Mouse (Mus musculus) CH12.LX (cell line): ENCODE measurements around the gene Iqsec3. TPM values are rescaled to one million over a fixed set of nuclear protein-coding genes. Genes with fewer than 3 reads are reported as not detected.
"Not testable (repeated sequence)": the region's sequence is repeated elsewhere in the genome, so short reads cannot be mapped to it uniquely, and the experiment has no call there.

Experiments
- DNase-seq: peaks from one replicate; pipeline ENCODE4 v3.0.0-alpha.2; 2013; ENCODE audit errors: extremely low read depth
- H3K27ac ChIP-seq: 2 replicates; pipeline ENCODE4 v1.5.1; 2012; ENCODE audit warnings: low read depth, mild to moderate bottlenecking, control low read depth, moderate library complexity; ENCODE audit not compliant: insufficient read depth
- H3K27me3 ChIP-seq: replicated peaks from 2 replicates; pipeline ENCODE3; 2012; ENCODE audit warnings: inconsistent platforms
- H3K36me3 ChIP-seq, 2 experiments: replicated peaks in 1 of 2; 2 replicates each; pipeline versions ENCODE3 to v1.6.1; 2012; ENCODE audit warnings: inconsistent platforms in 1 of 2, low read length in 1 of 2, mild to moderate bottlenecking in 1 of 2, mixed read lengths in 1 of 2, moderate library complexity in 1 of 2; ENCODE audit not compliant: control insufficient read depth in 1 of 2, insufficient read depth in 1 of 2
- H3K4me1 ChIP-seq, 2 experiments: 2 replicates each; pipeline ENCODE4 v1.6.1; 2012; ENCODE audit warnings: inconsistent platforms in 1 of 2, moderate library complexity in 1 of 2; ENCODE audit not compliant: insufficient read depth in 2 of 2, control insufficient read depth in 1 of 2
- H3K4me2 ChIP-seq: 2 replicates; pipeline ENCODE4 v1.6.1; 2012; ENCODE audit warnings: low read depth, mild to moderate bottlenecking, control low read depth; ENCODE audit not compliant: poor library complexity, insufficient read depth, severe bottlenecking
- H3K4me3 ChIP-seq, 3 experiments: fragments of 150-350 bp in 1 of 3; sonication (generic) in 1 of 3; replicated peaks in 1 of 3; 2 replicates each; pipeline versions ENCODE3 to v1.5.1; 2011 to 2012; ENCODE audit warnings: low read depth in 2 of 3, low read length in 2 of 3, mild to moderate bottlenecking in 2 of 3, moderate library complexity in 2 of 3, control low read depth in 1 of 3, improper control_type of control experiment in 1 of 3, inconsistent platforms in 1 of 3, mixed read lengths in 1 of 3; ENCODE audit not compliant: poor library complexity in 1 of 3
- H3K79me2 ChIP-seq: replicated peaks from 2 replicates; pipeline ENCODE4 v1.6.1; 2012; ENCODE audit warnings: mild to moderate bottlenecking, moderate library complexity; ENCODE audit not compliant: control insufficient read depth, poor library complexity, insufficient read depth, severe bottlenecking; ENCODE audit errors: extremely low read depth
- H3K9ac ChIP-seq: 2 replicates; pipeline ENCODE4 v1.6.1; 2012; ENCODE audit warnings: low read depth, mild to moderate bottlenecking, control low read depth, moderate library complexity; ENCODE audit not compliant: insufficient read depth
- H3K9me3 ChIP-seq: replicated peaks from 2 replicates; pipeline ENCODE3; 2012; ENCODE audit warnings: low read length, inconsistent platforms, mixed read lengths
- CHD1 ChIP-seq: IDR thresholded peaks from 2 replicates; pipeline ENCODE4 v1.6.1; 2012; ENCODE audit warnings: low read depth, low read length, improper control_type of control experiment, inconsistent platforms
- CHD2 ChIP-seq: IDR thresholded peaks from 2 replicates; pipeline ENCODE4 v1.6.1; 2011; ENCODE audit warnings: low read length, improper control_type of control experiment
- CTCF ChIP-seq, 2 experiments: IDR thresholded peaks in 1 of 2; conservative IDR thresholded peaks in 1 of 2; 2 replicates each; pipeline ENCODE4 v1.5.1; 2011 to 2012; ENCODE audit warnings: low read depth in 2 of 2, low read length in 2 of 2, improper control_type of control experiment in 1 of 2, inconsistent platforms in 1 of 2, mild to moderate bottlenecking in 1 of 2, moderate library complexity in 1 of 2
- E2F4 ChIP-seq: IDR thresholded peaks from 2 replicates; pipeline ENCODE4 v1.6.1; 2011; ENCODE audit warnings: low read depth, low read length, improper control_type of control experiment; ENCODE audit not compliant: insufficient replicate concordance
- MAZ ChIP-seq: IDR thresholded peaks from 2 replicates; pipeline ENCODE4 v1.6.1; 2012; ENCODE audit warnings: low read depth, mild to moderate bottlenecking, inconsistent platforms, low read length, improper control_type of control experiment, moderate library complexity
- MYC ChIP-seq: IDR thresholded peaks from 2 replicates; pipeline ENCODE4 v1.6.1; 2011; ENCODE audit warnings: low read depth, mild to moderate bottlenecking, improper control_type of control experiment, low read length
- PAX5 ChIP-seq: IDR thresholded peaks from 2 replicates; pipeline ENCODE4 v1.6.1; 2012; ENCODE audit warnings: low read length, inconsistent platforms, mixed read lengths
- POLR2A ChIP-seq: IDR thresholded peaks from 2 replicates; pipeline ENCODE4 v1.6.1; 2011; ENCODE audit warnings: low read depth, mild to moderate bottlenecking, improper control_type of control experiment, low read length
- RAD21 ChIP-seq: IDR thresholded peaks from 2 replicates; pipeline ENCODE4 v1.6.1; 2011; ENCODE audit warnings: low read depth, mild to moderate bottlenecking, low read length, improper control_type of control experiment, moderate library complexity
- SMC3 ChIP-seq: IDR thresholded peaks from 2 replicates; pipeline ENCODE4 v1.6.1; 2011; ENCODE audit warnings: low read depth, low read length, improper control_type of control experiment
- TBP ChIP-seq: conservative IDR thresholded peaks from 2 replicates; pipeline ENCODE4 v1.6.1; 2011; ENCODE audit warnings: low read depth, low read length, improper control_type of control experiment
- USF2 ChIP-seq: conservative IDR thresholded peaks from 2 replicates; pipeline ENCODE4 v1.6.1; 2011; ENCODE audit warnings: low read depth, low read length, improper control_type of control experiment
- ZC3H11A ChIP-seq: IDR thresholded peaks from 2 replicates; pipeline ENCODE4 v1.6.1; 2012; ENCODE audit warnings: low read depth, mild to moderate bottlenecking, inconsistent platforms, low read length, improper control_type of control experiment
- ZKSCAN1 ChIP-seq: IDR thresholded peaks from 2 replicates; pipeline ENCODE4 v1.6.1; 2012; ENCODE audit warnings: low read depth, inconsistent platforms, low read length, improper control_type of control experiment, borderline replicate concordance
- ZMIZ1 ChIP-seq: IDR thresholded peaks from 2 replicates; pipeline ENCODE4 v1.6.1; 2012; ENCODE audit warnings: low read depth, mild to moderate bottlenecking, inconsistent platforms, low read length, improper control_type of control experiment
- ZNF384 ChIP-seq: IDR thresholded peaks from 2 replicates; pipeline ENCODE4 v1.6.1; 2012; ENCODE audit warnings: low read depth, low read length, improper control_type of control experiment, inconsistent platforms
- dilution Hi-C: fragments of 300-500 bp; cut with MboI; formaldehyde crosslinking; loops from 2 replicates; pipeline ENCODE4 v1.14.3; 2020; ENCODE audit warnings: low sequenced_read_pairs; ENCODE audit not compliant: extremely low pct_unique_long_range_greater_than_20kb, extremely low pct_ligation_motif_present
- in situ Hi-C: fragments of 300-500 bp; cut with MboI; formaldehyde crosslinking; loops from 3 replicates; pipeline ENCODE4 v1.14.3; 2019; ENCODE audit warnings: low sequenced_read_pairs, low pct_ligation_motif_present, low pct_unique_long_range_greater_than_20kb, mixed read lengths
- polyA plus RNA-seq: library from polyadenylated mRNA; unstranded; fragments of >175 nt; gene quantifications from 2 replicates; pipeline ENCODE4 v1.2.1, GENCODE M21; 2012; ENCODE audit warnings: low read depth; ENCODE audit not compliant: insufficient read length
- total RNA-seq, 2 experiments: library from RNA; depleted of rRNA; stranded (reverse); fragments of 300-350 nt in 1 of 2; fragments of >200 nt in 1 of 2; gene quantifications; 2 replicates each; pipeline ENCODE4 v1.2.3; 2012 to 2014

Iqsec3 gene
- total and polyA plus RNA-seq, 3 experiments = not detected

- no peaks in the 10 kb centered on the region for H3K27me3 ChIP-seq
- H3K27ac ChIP-seq = no peak overlapping the region
- no peak overlapping the region for H3K4me2 ChIP-seq
- TF ChIP-seq CHD1 = no peak
- no peak for TF ChIP-seq MYC
- no peak for TF ChIP-seq ZNF384
- no peak for TF ChIP-seq POLR2A
- no peak for TF ChIP-seq USF2
- no peak for TF ChIP-seq TBP
- peaks cover 0 to 25% of the 10 kb centered on the region in 2 experiments; a peak in 3 of 4 replicates for H3K4me1 ChIP-seq
- H3K36me3 ChIP-seq = peaks cover 0 to 12% of the 10 kb centered on the region in 2 experiments
- dilution Hi-C loops (no loop called here), in situ Hi-C loops (loop anchor here (5.0 to 10.0 kb wide), 3 partner anchors 35 to 392 kb away; partner anchors contain the start of gene Pex26)
- no peak for DNase-seq
- no peaks in the 10 kb centered on the region for H3K9me3 ChIP-seq
- H3K9ac ChIP-seq = no peak overlapping the region
- no peaks in the 10 kb centered on the region for H3K79me2 ChIP-seq
- H3K4me3 ChIP-seq = no peak overlapping the region
Observed at GRCm38 (mm10) chr6:121367099-121367498, 106.4 kb downstream of the Iqsec3 start.

DNA sequence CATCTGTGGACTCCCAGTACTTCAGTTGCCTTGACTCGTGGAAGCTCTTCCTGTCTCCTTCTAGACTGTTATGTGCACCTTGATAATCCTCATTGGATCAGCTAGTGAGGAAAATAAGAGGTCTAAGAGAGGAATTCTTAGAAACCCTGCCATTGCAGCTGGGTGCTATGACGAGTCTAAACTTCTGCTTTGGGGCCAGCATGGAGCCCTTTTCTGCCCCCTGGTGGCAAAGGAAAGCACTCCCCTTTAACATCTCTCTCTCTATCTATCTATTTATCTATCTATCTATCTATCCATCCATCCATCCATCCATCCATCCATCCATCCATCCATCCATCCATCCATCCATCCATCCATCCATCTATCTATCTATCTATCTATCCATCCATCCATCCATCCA, 106.9 kb downstream of the Iqsec3 start:
- H3K9ac ChIP-seq, H3K9me3 ChIP-seq, H3K79me2 ChIP-seq, H3K27me3 ChIP-seq, H3K4me2 ChIP-seq, H3K4me3 ChIP-seq, dilution Hi-C loops, H3K27ac ChIP-seq: not testable (repeated sequence)
- peak; percentile 89 for TF ChIP-seq SMC3
- TF ChIP-seq CTCF (conservative IDR thresholded peaks at IDR 0.05 in 1 of 2, IDR thresholded peaks at IDR 0.05 in 1 of 2; ENCODE audit: low read depth in 2 of 2, low read length in 2 of 2) = peak; percentile 47 to 82
- TF ChIP-seq RAD21 = peak; percentile 65
- TF ChIP-seq ZC3H11A = 0 out of 2 replicates have a peak, but pooled peaks have one; percentile 11
- Histone ChIP-seq H3K36me3 (peaks cover 0 to 15% of the 10 kb centered on the region in 2 experiments), H3K4me1 (peaks cover 0 to 25% of the 10 kb centered on the region in 2 experiments; a peak in 3 of 4 replicates)
- DNase-seq = peak; percentile 74
- in situ Hi-C loops = loop anchor here (5.0 to 10.0 kb wide), 3 partner anchors 34 to 392 kb away; partner anchors contain the start of gene Pex26

DNA sequence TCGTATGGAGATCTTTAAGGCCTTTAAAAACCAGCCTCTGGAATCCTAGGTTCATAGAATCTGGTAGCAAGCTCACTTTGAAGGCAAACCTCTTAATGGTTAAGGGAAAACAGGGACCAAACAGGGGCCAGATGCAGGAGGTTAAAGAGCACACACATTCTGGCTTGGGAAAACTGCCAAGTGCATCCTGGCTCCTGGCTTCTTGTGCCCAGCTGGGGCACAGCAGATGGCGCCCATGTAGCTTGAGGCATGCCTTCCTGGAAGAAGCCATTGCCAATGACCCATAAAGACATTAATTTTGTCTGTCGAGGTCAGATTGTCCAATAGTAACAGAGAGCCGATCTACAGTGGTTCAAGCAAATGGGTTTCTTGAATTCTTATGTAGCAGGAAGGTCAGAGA, 109.5 kb downstream of the Iqsec3 start:
- H3K9ac ChIP-seq = no peak overlapping the region
- peaks cover 0 to 24% of the 10 kb centered on the region in 2 experiments for H3K36me3 ChIP-seq
- no peak for DNase-seq
- H3K4me2 ChIP-seq = no peak overlapping the region
- no peaks in the 10 kb centered on the region for H3K27me3 ChIP-seq
- no peak overlapping the region for H3K4me3 ChIP-seq
- in situ Hi-C loops = loop anchor here (10.0 kb wide), 2 partner anchors 179 to 389 kb away; partner anchors contain the start of gene Pex26
- TF ChIP-seq E2F4 (no peak), MYC (no peak), ZMIZ1 (no peak), ZKSCAN1 (no peak), PAX5 (no peak), MAZ (no peak), CHD2 (no peak)
- TF ChIP-seq, all 38 proteins: peak for 0
- no peak overlapping the region for H3K27ac ChIP-seq
- H3K4me1 ChIP-seq = peaks cover 0 to 19% of the 10 kb centered on the region in 2 experiments; a peak in 3 of 4 replicates
- no peaks in the 10 kb centered on the region for H3K9me3 ChIP-seq
- dilution Hi-C loops = no loop called here
- no peaks in the 10 kb centered on the region for H3K79me2 ChIP-seq
